21 mouse cellular contexts compared by ENCODE assay signal in the genomic region with DNA sequence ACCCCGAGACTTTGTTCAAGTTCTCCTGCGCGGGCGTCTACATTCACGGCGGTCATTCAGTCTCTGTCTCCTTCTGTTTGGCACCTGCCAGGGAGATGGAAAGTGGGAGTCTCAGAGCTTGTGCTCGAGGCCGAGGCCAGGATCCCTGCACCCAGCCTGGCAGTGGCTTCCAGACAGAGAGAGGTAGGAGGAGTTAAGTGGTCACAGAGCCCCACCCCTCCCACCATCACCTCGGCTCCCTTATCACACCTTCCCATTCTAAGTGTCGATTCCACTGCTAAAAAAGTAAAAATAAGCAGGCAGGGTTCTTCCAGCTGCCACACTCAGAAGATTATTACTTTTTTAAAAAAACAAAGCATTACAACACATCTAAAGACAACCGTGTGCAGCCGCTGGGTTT. TPM values are rescaled to one million over a fixed set of nuclear protein-coding genes. Genes with fewer than 3 reads are reported as not detected.
A peak's percentile ranks its signal among the peaks of the same experiment; 100 is the strongest.
DNase-seq lines count a peak whose midpoint lies in the region; ATAC-seq and TF ChIP-seq lines count a peak whose summit lies in the region.
"Had no signal": no experiment of that assay in that cellular context is flagged by ENCODE, and none has a peak within 500 bp of the region (broad histone marks: within the 10 kb centered on the region; RNA-seq: fewer than 3 reads in every experiment).

No protein-coding gene starts in this region.

- no peaks in the 10 kb centered on the region for H3K27me3 ChIP-seq in liver, postnatal 0 days (ENCODE audit: insufficient read depth, low read length)
- H3K27me3 ChIP-seq in liver, embryonic 13.5 days = no peaks in the 10 kb centered on the region
- H3K27me3 ChIP-seq: limb, embryonic 12.5 days had no signal

- no peak for TF ChIP-seq CTCF in liver, postnatal 0 days (IDR thresholded peaks at IDR 0.05; ENCODE audit: low read depth)

- peak; percentile 72 for DNase-seq in liver
- DNase-seq in liver, postnatal 0 days = no peak
- peak; percentile 27 for DNase-seq in liver, embryonic 13.5 days
- no peak for DNase-seq in cerebellum, adult 11-12 months
- no peak for DNase-seq in cerebellum, adult 9-11 months
- DNase-seq: adrenal gland, postnatal 10 days; cerebellum, adult 11 months; cerebellum, postnatal 10 days; kidney, adult 11 months; kidney, postnatal 14 days; lung, adult 18-20 months; lung, postnatal 4 days; midbrain, embryonic 14.5 days; thymus, postnatal 25 days had no signal

- H3K9ac ChIP-seq in liver, postnatal 0 days (replicated peaks) = no peak overlapping the region
- peak overlapping the region; percentile 39; the same call in 1 of the 2 replicates for H3K9ac ChIP-seq in liver, embryonic 13.5 days
- H3K9ac ChIP-seq: hindbrain, embryonic 14.5 days; limb, embryonic 12.5 days had no signal

- H3K36me3 ChIP-seq in liver, postnatal 0 days (replicated peaks; ENCODE audit: insufficient read depth, low read length) = peaks cover 13% of the 10 kb centered on the region; the same call in 1 of the 2 replicates
- H3K36me3 ChIP-seq in liver, embryonic 13.5 days = peaks cover 8% of the 10 kb centered on the region; the same call in 1 of the 2 replicates

- 62% methylated on average over 12 of the region's 12 CpGs for WGBS in liver, postnatal 0 days (ENCODE audit: insufficient replicate concordance)
- 55% methylated on average over 12 of the region's 12 CpGs for whole genome bisulfite sequencing in liver, embryonic 13.5 days (ENCODE audit: insufficient replicate concordance)

- no peak overlapping the region for H3K27ac ChIP-seq in liver, postnatal 0 days (ENCODE audit: low read depth)
- peak overlapping the region; percentile 75 for H3K27ac ChIP-seq in liver, embryonic 13.5 days
- H3K27ac ChIP-seq: heart, embryonic 10.5 days; hindbrain, embryonic 14.5 days; limb, embryonic 12.5 days had no signal

- no peaks in the 10 kb centered on the region for H3K9me3 ChIP-seq in liver, postnatal 0 days (ENCODE audit: low read length)
- H3K9me3 ChIP-seq in liver, embryonic 13.5 days (replicated peaks) = peaks cover 7% of the 10 kb centered on the region; the same call in 1 of the 2 replicates
- H3K9me3 ChIP-seq: limb, embryonic 12.5 days had no signal

- H3K4me1 ChIP-seq in liver, postnatal 0 days (ENCODE audit: insufficient read depth) = peaks cover 8% of the 10 kb centered on the region
- H3K4me1 ChIP-seq in liver, embryonic 13.5 days (replicated peaks) = peaks cover 49% of the 10 kb centered on the region
- H3K4me1 ChIP-seq: limb, embryonic 12.5 days had no signal

- ATAC-seq in liver, postnatal 0 days = no peak
- ATAC-seq in common myeloid progenitor, adult 5-6 weeks (replicated peaks; ENCODE audit: low read depth, poor library complexity, severe bottlenecking) = peak; percentile 30; the same call in 1 of the 2 replicates
- peak; percentile 82 for ATAC-seq in liver, embryonic 13.5 days (ENCODE audit: low read depth)
- peak; percentile 82 for ATAC-seq in megakaryocyte-erythroid progenitor cell, adult 5-6 weeks (replicated peaks; ENCODE audit: low FRiP score, low TSS enrichment, poor library complexity, severe bottlenecking)
- ATAC-seq in CD4-positive, CD25-positive, alpha-beta regulatory T cell, adult 4 months = no peak
- ATAC-seq: forebrain, embryonic 14.5 days had no signal

- TF ChIP-seq EP300 in liver, postnatal 0 days (IDR thresholded peaks at IDR 0.05; ENCODE audit: low read depth) = no peak

- no peak overlapping the region for H3K4me3 ChIP-seq in liver, postnatal 0 days (ENCODE audit: low read depth, low read length)
- no peak overlapping the region for H3K4me3 ChIP-seq in liver, embryonic 13.5 days (replicated peaks)
- H3K4me3 ChIP-seq: heart, embryonic 10.5 days; limb, embryonic 12.5 days had no signal

- no peak overlapping the region for H3K4me2 ChIP-seq in liver, postnatal 0 days (ENCODE audit: low read depth, low read length)
- H3K4me2 ChIP-seq in liver, embryonic 13.5 days = peak overlapping the region; percentile 49
- H3K4me2 ChIP-seq: hindbrain, embryonic 14.5 days; limb, embryonic 12.5 days had no signal

RNA-seq across cellular contexts. Expression of a gene that starts 21.4 kb away (rescaled TPM):
- polyA plus RNA-seq in liver, postnatal 0 days (2015; fragmentation: Nextera tagmentation; extraction: Ambion mirVana) = 79.6 and 80.0 TPM in 2 replicates
- 41.4 and 52.9 TPM in 2 replicates for total RNA-seq in common myeloid progenitor, adult 5-6 weeks (2017)
- polyA plus RNA-seq in liver, embryonic 13.5 days (2015; fragmentation: Nextera tagmentation; extraction: Ambion mirVana) = 105 and 133 TPM in 2 replicates
- total RNA-seq in megakaryocyte-erythroid progenitor cell, adult 5-6 weeks (2014; fragmentation: Nextera tagmentation) = 71.1 and 91.4 TPM in 2 replicates
- 42.6 and 55.6 TPM in 2 replicates for total RNA-seq in megakaryocyte-erythroid progenitor cell, adult 5-6 weeks (2017)
- polyA plus RNA-seq in CD4-positive, CD25-positive, alpha-beta regulatory T cell, adult 4 months (2017; shearing (Covaris generic)) = 10 to 100 TPM; 72.8 to 96.1 TPM

Comparison
In these comparisons a context has a peak if more than half of its experiments do, and no peak if none do; other contexts are left out.
1. DNase-seq: peak in liver (single experiment) and liver, embryonic 13.5 days (single experiment); none in liver, postnatal 0 days (single experiment), cerebellum, adult 11-12 months (single experiment) and cerebellum, adult 9-11 months (single experiment).
2. ATAC-seq: peak in common myeloid progenitor, adult 5-6 weeks (single experiment), liver, embryonic 13.5 days (single experiment) and megakaryocyte-erythroid progenitor cell, adult 5-6 weeks (single experiment); none in liver, postnatal 0 days (single experiment) and CD4-positive, CD25-positive, alpha-beta regulatory T cell, adult 4 months (single experiment).